Mouse (Mus musculus) ES-E14 (cell line): ENCODE results near the gene Borcs5. TPM values are rescaled to one million over a fixed set of nuclear protein-coding genes. Genes with fewer than 3 reads are reported as not detected.

Source experiments
- DNase-seq: peaks from one replicate; pipeline ENCODE4 v3.0.0-alpha.2; 2013; ENCODE audit warnings: low read depth, low spot score
- H3K27ac ChIP-seq: 2 replicates; pipeline ENCODE4 v1.5.1; 2012; ENCODE audit warnings: low read depth, mild to moderate bottlenecking, low read length, moderate library complexity, mixed read lengths; ENCODE audit not compliant: poor library complexity, insufficient read depth, severe bottlenecking
- H3K36me3 ChIP-seq: 2 replicates; pipeline ENCODE4 v1.6.1; 2012; ENCODE audit warnings: mild to moderate bottlenecking, low read length, moderate library complexity, mixed read lengths; ENCODE audit not compliant: control insufficient read depth, poor library complexity, insufficient read depth, severe bottlenecking
- H3K4me1 ChIP-seq, 2 experiments: fragments of 150-350 bp in 1 of 2; sonication (generic) in 1 of 2; 2 replicates each; pipeline ENCODE4 v1.6.1; 2012; ENCODE audit warnings: low read length in 2 of 2, mild to moderate bottlenecking in 1 of 2, mixed read lengths in 1 of 2; ENCODE audit not compliant: control insufficient read depth in 2 of 2, insufficient read depth in 2 of 2, poor library complexity in 1 of 2
- H3K4me3 ChIP-seq, 2 experiments: fragments of 150-350 bp in 1 of 2; sonication (generic) in 1 of 2; 2 replicates each; pipeline ENCODE4 v1.5.1; 2012; ENCODE audit warnings: low read length in 2 of 2, low read depth in 1 of 2, mild to moderate bottlenecking in 1 of 2, mixed read lengths in 1 of 2; ENCODE audit not compliant: insufficient read depth in 1 of 2, poor library complexity in 1 of 2, severe bottlenecking in 1 of 2
- H3K9ac ChIP-seq: 2 replicates; pipeline ENCODE4 v1.6.1; 2012; ENCODE audit warnings: low read depth, mild to moderate bottlenecking, low read length, mixed read lengths; ENCODE audit not compliant: poor library complexity, insufficient read depth, severe bottlenecking
- H3K9me3 ChIP-seq: fragments of 150-350 bp; sonication (generic); 2 replicates; pipeline ENCODE4 v1.6.1; 2012; ENCODE audit warnings: low read depth, mild to moderate bottlenecking, low read length; ENCODE audit not compliant: control insufficient read depth, insufficient read depth
- CHD2 ChIP-seq: IDR thresholded peaks from 2 replicates; pipeline ENCODE4 v1.6.1; 2014; ENCODE audit warnings: mild to moderate bottlenecking, low read depth, low read length, inconsistent platforms
- HCFC1 ChIP-seq: IDR thresholded peaks from 2 replicates; pipeline ENCODE4 v1.6.1; 2012; ENCODE audit warnings: low read length, inconsistent platforms, borderline replicate concordance; ENCODE audit not compliant: insufficient read depth
- MAFK ChIP-seq: IDR thresholded peaks from 2 replicates; pipeline ENCODE4 v1.6.1; 2014; ENCODE audit warnings: mild to moderate bottlenecking, low read depth, low read length, inconsistent platforms; ENCODE audit not compliant: insufficient read depth
- ZC3H11A ChIP-seq: IDR thresholded peaks from 2 replicates; pipeline ENCODE4 v1.6.1; 2012; ENCODE audit warnings: low read depth, mild to moderate bottlenecking, inconsistent platforms, low read length, borderline replicate concordance
- ZNF384 ChIP-seq: IDR thresholded peaks from 2 replicates; pipeline ENCODE4 v1.6.1; 2012; ENCODE audit warnings: low read depth, low read length, inconsistent platforms
- in situ Hi-C, 2 experiments: fragments of 600-800 bp; cut with MboI; formaldehyde crosslinking; loops; one replicate each; pipeline ENCODE4 v1.15.1; 2025; ENCODE audit warnings: low sequenced_read_pairs in 2 of 2, inconsistent platforms in 1 of 2; ENCODE audit not compliant: unreplicated experiment in 2 of 2
- total RNA-seq: library from RNA; depleted of rRNA; stranded (reverse); fragments of 300-350 nt; gene quantifications from 2 replicates; pipeline ENCODE4 v1.2.3, GENCODE M21; 2012

Gene Borcs5
- total RNA-seq, 1 experiment, result 10.1 TPM

- Histone ChIP-seq H3K36me3 (no peaks in the 10 kb centered on the region), H3K9me3 (no peaks in the 10 kb centered on the region), H3K9ac (no peak overlapping the region), H3K27ac (no peak overlapping the region), H3K4me1 (no peaks in the 10 kb centered on the region), H3K4me3 (no peak overlapping the region)
- DNase-seq, result no peak
- TF ChIP-seq CHD2, result no peak
- in situ Hi-C loops, result no loop called here
Measured at GRCm38 (mm10) chr6:134745876-134746275, 106.6 kb downstream of the Borcs5 start.

GRCm38 (mm10) chr6:134748126-134748525, 108.8 kb downstream of the Borcs5 start:
- TF ChIP-seq HCFC1, result no peak
- no peak for TF ChIP-seq MAFK
- no peak for TF ChIP-seq ZNF384
- no peak for TF ChIP-seq CHD2
- no peak for TF ChIP-seq ZC3H11A
- Histone ChIP-seq H3K4me1 (peaks cover 0 to 3% of the 10 kb centered on the region in 2 experiments; a peak in 1 of 4 replicates), H3K36me3 (no peaks in the 10 kb centered on the region), H3K27ac (no peak overlapping the region), H3K9ac (no peak overlapping the region), H3K4me3 (no peak overlapping the region), H3K9me3 (no peaks in the 10 kb centered on the region)
- no peak for DNase-seq
- in situ Hi-C loops, result no loop called here

GRCm38 (mm10) chr6:134751087-134751486, 111.8 kb downstream of the Borcs5 start:
- in situ Hi-C loops, result no loop called here
- no peak overlapping the region for H3K9ac ChIP-seq
- H3K9me3 ChIP-seq, result no peaks in the 10 kb centered on the region
- H3K4me1 ChIP-seq, result peaks cover 5 to 6% of the 10 kb centered on the region in 2 experiments; a peak in 2 of 4 replicates
- no peak overlapping the region for H3K27ac ChIP-seq
- no peak overlapping the region for H3K4me3 ChIP-seq
- DNase-seq, result no peak
- peaks cover 3% of the 10 kb centered on the region; the same call in 1 of the 2 replicates for H3K36me3 ChIP-seq
- TF ChIP-seq ZNF384 (no peak), MAFK (no peak), HCFC1 (no peak), ZC3H11A (no peak), CHD2 (no peak)

- H3K9me3 ChIP-seq, result no peaks in the 10 kb centered on the region
- H3K36me3 ChIP-seq, result peaks cover 3% of the 10 kb centered on the region; the same call in 1 of the 2 replicates
- H3K4me3 ChIP-seq, result no peak overlapping the region
- peaks cover 6 to 7% of the 10 kb centered on the region in 2 experiments; a peak in 2 of 4 replicates for H3K4me1 ChIP-seq
- no peak for TF ChIP-seq ZC3H11A
- TF ChIP-seq HCFC1, result no peak
- TF ChIP-seq CHD2, result no peak
- TF ChIP-seq ZNF384, result no peak
- no peak for TF ChIP-seq MAFK
- H3K27ac ChIP-seq, result no peak overlapping the region
- in situ Hi-C loops, result no loop called here
- no peak overlapping the region for H3K9ac ChIP-seq
- no peak for DNase-seq
Measured at GRCm38 (mm10) chr6:134751883-134752647, 112.8 kb downstream of the Borcs5 start.

GRCm38 (mm10) chr6:134753412-134753811, 114.1 kb downstream of the Borcs5 start:
- Histone ChIP-seq H3K9me3 (no peaks in the 10 kb centered on the region), H3K9ac (no peak overlapping the region), H3K27ac (no peak overlapping the region), H3K4me1 (peaks cover 6 to 7% of the 10 kb centered on the region in 2 experiments; a peak in 2 of 4 replicates), H3K36me3 (peaks cover 3% of the 10 kb centered on the region; the same call in 1 of the 2 replicates), H3K4me3 (no peak overlapping the region)
- DNase-seq, result peak; percentile 9
- in situ Hi-C loops, result no loop called here
- TF ChIP-seq ZC3H11A (no peak), HCFC1 (no peak), ZNF384 (peak; percentile 76), MAFK (peak; percentile 87), CHD2 (no peak)
